Mouse (Mus musculus) heart, postnatal 0 days (tissue): ENCODE measurements around the gene Palm3.

ENCODE experiments used
- CTCF ChIP-seq: IDR thresholded peaks from 2 replicates; pipeline ENCODE4 v1.5.1; 2016; ENCODE audit warnings: antibody characterized with exemption, control low read depth, low read depth
- EP300 ChIP-seq: IDR thresholded peaks from 2 replicates; pipeline ENCODE4 v1.6.1; 2016; ENCODE audit warnings: antibody characterized with exemption, low read depth

GRCm38 (mm10) chr8:84044900-84045299 lies 23.6 kb downstream of the Palm3 start, which contains the start of gene Rln3:
- TF ChIP-seq CTCF (no peak), EP300 (no peak)
